Mouse (Mus musculus): Measurements from ENCODE around the gene Ggcx.
A peak's percentile ranks its signal among the peaks of the same experiment; 100 is the strongest.

Gene Ggcx

DNA sequence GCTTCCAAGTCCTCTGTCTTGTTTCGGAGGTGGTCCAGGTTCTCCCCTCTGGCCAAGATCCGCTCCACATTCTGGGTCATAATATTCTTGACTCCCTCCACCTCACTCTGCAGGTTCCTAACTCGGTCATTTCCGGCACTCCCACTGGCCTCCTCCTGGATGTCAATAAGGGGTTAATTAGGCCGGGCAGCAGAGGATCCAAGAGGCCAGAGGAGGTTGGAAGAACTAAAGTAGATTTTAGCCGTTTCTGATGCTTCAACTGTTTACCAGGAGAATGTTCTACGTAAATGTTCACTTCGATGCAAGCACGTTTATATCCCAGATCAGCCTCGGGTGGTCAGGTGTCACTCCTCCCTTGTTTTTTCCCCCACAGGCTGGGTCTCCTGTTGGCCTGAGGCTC is 25.8 kb upstream of the Ggcx start:
- DNase-seq = no peak

DNA sequence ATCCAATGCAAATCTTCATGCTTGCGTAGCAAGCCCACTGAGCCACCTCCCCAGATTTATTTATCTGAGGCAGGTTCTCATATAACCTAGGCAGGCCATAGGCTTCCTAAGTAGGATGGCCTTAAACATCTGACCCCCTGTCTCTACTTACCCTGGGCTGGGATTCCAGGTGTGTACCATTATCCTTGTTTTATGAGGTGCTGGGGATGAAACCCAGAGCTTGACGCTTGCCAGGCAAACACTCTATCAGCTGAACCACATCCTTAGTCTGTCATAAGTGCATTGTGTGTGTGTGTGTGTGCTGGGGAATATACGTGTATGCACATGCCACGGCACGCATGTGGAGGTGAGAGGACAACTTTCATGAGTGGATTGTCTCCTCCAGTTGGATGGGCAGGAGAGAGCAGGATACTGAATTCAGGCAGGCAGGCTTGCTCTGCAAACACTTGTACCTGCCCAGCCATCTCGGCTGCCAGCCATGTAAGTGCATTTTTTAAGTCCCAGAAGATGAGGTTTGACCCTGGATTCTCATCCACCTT is 25.2 kb upstream of the Ggcx start:
- DNase-seq = no peak

DNA sequence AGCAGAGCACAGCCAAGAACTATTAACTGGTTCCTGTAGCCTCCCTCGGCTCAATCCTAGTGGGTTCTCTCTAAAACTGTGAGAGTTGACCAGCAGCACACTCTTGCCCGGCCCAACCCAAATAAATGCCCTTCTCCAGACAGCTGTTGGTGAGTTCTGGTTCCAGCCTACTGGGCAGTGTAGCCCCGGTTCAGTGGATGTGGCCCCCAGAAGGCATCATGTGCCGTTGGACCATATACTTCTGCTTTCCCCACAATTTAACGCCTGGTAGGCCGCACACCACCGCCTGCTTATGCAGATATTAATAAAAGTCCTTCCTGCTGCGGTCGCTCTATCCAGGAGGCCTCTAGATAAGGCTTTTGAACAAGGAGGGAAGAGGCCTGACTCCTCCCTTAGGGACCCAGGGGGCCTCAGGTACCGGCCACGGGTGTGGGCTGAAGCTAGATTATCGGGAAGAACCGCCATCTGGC is 24.6 kb upstream of the Ggcx start:
- no peak for DNase-seq

DNA sequence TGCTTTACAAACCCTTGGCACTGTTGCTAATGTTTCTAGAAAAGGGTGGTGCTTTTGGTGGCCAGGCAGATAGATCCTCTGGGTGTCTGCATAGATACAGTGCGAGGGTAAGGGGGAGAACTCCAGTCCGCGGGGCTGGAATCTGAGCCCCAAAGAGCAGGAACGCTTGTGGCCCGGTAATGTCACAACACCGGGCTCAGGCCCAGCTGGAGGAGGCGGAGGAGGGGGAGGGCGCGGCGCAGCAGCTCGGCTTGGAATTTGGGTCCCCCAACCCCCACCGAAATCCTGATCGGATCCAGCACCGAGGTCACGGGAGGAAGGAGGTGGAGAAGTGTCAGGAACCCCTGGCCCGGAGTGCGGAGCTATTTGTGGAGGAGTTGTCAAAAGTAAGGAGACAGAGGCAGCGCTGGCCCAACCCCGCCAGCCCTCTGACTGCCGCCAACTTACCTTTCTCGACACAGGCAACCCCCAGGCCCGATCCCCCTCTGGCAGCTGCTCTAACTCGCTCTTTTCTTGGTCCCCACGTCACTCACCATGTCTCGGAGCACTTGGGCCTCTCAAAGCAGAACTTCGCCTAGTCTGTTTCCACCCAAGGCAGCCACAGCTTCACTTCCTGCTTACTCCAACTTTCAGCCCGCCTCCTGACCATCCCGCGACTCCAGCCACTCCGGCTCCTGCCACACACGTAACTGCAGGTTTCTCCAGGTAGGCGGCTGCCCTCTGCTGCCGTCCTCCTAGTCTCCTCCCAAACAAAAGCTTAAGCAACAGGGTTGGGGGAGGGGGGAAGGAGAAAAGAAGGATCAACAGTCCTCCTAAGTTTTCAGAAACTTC is 24.0 kb upstream of the Ggcx start, which contains the start of gene Vamp8:
TSS of gene Vamp8 (minus strand) at position 763 of the 831 bp plus-strand sequence.
- DNase-seq = peak; percentile 63

DNA sequence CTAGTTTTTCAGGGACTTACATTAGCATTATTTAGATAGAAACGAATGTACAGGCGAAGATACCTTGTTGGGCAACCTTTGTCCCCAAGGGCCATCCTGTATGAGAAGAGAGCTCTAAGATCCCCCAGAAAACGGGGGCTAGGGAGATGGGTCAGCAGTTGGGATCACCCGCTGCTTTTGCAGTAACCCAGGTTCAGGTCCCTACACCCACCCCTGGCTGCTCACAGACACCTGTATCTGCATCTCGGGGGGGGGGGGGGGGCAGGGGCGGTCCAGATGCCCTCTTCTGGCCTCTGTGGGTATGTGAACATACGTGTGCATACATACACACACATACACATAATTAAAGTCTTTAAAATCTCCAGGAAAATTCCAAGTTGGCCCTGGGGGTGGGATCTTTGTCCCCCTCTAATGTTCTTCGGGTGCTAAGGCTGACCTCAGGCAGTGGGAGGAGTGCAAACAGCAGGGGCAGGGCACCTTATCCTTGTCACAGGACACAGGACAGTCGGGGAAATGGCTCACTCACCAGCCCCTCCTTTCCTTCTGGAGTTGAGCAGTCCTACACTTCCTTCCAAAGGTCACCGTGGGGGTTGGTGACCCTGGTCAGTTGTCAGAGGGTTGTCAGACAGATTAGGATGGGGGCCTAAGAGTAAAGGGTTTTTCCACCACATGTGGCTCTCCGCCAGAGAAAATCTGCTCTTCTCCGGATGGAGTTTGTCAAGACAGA is 23.1 kb upstream of the Ggcx start:
- DNase-seq = no peak

DNA sequence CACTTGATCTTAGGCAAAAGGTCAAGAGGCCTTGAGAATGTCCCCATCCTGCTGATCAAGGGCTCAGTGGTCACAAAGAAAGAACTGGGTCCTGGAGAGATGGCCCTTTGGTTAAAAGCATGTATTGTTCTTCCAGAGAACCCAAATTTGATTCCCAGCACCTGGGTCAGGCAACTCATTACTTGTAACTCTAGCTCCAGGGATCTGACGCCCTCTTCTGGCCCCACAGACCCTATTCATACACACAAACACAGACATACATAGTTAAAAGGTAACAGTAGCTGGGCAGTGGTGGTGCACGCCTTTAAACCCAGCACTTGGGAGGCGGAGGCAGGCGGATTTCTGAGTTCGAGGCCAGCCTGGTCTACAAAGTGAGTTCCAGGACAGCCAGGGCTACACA is 21.8 kb upstream of the Ggcx start:
- DNase-seq = no peak

DNA sequence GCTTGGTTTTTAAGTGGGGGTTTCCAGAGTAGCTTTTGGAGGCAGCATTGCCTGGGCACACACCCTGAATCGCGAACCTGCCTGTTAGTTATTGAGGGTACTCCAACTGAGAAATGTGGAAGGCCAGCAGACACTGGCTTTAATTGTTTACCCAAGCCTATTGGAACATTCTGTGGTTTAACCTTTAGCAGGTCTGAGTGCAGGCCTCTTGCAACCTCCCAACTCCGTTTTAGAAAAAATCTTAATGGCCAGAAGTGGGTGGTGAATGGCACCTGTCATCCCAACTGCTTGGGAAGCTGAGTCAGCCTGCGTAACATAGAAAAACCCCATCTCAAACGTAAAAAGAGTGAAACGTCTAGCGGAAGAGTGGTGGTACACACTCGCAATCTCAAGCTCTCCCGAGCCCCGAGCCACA is 17.3 kb upstream of the Ggcx start:
- no peak for DNase-seq

DNA sequence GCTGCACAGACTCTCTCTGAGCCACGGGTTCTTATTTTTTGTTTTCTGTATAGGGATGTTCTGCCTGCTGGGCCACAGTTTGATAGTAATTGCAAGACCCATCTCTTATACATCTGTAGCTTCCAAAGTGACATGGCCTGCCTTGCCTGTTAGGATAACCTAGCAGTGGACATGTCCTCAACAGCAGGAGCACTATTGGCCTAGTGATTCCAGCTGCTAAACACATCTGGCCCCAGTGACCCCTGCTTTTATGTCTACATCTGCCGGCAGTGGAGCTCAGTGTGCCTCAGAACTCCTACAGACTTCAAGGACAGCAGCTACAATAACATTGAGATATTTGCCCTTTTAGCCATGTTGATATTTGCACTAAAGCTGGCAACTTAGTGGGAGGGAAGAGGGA is 14.1 kb upstream of the Ggcx start:
- no peak for DNase-seq

DNA sequence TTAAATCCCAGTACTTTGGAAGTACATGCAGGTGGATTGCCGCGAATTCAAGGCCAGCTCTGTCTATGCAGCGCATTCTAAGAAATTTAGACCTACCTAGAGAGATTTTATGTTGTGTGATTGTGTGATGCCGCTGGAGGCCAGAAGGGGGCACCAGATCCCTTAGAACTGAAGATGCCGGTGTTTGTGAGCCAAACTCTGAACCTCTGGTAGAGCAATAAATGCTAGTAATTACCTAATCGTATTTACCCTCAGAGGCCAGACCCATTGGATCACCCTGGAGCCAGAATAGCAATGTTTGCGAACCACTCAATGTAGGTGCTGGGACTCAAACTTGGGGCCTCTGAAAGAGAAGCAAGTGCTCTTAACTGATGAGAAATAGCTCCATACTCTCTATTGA is 12.2 kb upstream of the Ggcx start:
- peak; percentile 46 for DNase-seq

DNA sequence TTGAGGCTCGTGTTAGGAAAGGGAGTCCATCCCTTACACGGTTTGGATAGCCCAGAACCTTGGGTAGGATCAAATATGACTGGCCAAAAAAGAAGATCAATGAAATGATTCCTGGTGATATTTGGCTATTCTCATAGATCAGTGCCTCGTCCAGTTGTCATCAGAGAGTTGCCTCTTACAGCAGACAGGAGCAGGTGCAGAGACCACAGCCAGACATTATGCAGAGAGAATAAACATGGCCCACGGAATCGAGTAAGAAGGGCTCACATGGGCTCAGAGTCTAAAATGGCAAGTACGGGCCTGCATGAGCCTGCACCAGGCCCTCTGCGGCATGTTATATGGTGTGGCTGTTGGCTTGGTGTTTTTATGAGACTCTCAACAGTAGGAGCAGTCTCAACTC is 8.8 kb upstream of the Ggcx start:
- no peak for DNase-seq

DNA sequence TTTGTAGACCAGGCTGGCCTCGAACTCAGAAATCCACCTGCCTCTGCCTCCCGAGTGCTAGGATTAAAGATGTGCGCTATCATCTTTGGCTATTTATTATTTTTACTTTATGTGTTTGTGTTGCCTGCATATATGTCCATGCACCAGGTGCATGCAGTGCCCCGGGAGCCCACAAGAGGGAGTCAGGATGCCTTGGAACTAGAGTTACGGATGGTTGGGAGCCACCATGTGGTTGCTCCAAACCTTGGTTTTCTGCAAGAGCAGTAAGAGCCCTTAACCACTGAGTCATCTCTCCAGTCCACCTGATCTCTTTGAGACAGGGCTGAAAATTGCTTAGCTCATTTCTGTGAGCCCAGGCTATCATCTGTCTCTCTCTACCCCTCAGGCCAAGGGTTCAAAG is 7.0 kb upstream of the Ggcx start:
- peak; percentile 70 for DNase-seq

DNA sequence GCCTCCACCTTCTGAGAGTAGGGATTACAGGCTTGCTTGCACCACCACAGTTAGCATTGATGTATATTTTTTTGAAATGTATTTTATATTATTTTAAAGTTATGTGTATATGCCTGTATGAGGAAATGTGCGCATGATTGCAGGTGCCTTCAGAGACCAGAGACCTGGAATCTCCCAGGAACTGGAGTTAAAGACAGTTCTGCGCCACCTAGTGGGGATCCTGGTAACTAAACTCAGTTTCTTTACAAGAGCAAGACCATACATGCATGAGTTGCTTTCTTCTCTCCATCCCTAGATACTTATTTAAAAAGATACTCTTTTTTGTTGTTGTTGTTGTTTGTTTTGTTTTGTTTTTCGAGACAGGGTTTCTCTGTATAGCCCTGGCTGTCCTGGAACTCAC is 4.5 kb upstream of the Ggcx start:
- no peak for DNase-seq

DNA sequence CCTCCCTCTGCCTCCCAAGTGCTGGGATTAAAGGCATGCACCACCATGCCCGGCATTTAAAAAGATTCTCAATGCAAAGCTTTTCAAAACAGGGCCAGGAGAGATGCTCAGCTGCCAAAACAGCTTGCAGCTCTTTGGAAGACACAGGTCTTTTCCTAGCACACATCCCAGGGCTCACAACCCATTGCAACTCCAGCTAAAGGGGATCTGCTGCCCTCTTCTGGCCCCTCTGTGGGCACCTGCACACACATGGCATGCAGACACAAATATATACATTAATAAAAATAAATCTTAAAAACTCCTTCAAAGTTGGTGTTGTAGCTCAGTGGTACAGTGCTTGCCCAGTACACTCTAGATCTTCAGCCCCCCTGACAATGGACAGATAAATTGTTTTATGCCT is 4.1 kb upstream of the Ggcx start:
- DNase-seq = no peak

DNA sequence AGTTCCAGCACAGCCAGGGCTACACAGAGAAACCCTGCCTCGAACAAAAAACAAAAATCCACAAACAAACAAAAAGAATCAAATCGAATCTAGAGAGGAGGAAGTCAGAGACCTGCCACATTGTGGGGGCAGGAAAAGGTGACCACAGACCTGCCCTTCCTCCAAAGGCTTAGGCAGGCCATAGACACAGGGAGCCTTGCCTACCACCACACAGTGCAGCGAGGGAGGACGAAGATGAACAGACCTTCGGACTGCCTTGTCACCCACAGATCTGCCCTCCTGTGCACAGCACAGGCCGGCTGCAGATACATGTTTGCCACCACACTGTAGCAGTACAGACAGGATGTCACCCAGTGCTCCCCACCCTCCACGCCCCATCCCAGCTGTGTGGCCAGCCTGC is 3.6 kb upstream of the Ggcx start:
- no peak for DNase-seq

DNA sequence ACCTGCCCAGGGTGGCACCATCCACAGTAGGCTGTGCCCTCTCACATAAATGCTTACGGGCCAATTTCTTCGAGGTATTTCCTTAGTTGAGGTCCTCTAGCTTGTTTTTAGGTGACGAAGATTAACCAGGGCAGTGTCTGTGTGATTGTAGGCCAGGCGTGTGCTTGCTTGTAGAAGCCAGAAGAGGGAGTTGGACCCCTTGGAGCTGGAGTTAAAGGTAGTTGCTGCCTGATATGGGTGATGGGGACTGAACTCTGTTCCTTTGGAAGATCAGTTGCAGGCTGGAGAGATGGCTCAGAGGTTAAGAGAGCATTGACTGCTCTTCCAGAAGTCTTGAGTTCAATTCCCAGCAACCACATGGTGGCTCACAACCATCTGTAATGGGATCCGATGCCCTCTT is 1.1 kb downstream of the Ggcx start:
- DNase-seq = no peak

DNA sequence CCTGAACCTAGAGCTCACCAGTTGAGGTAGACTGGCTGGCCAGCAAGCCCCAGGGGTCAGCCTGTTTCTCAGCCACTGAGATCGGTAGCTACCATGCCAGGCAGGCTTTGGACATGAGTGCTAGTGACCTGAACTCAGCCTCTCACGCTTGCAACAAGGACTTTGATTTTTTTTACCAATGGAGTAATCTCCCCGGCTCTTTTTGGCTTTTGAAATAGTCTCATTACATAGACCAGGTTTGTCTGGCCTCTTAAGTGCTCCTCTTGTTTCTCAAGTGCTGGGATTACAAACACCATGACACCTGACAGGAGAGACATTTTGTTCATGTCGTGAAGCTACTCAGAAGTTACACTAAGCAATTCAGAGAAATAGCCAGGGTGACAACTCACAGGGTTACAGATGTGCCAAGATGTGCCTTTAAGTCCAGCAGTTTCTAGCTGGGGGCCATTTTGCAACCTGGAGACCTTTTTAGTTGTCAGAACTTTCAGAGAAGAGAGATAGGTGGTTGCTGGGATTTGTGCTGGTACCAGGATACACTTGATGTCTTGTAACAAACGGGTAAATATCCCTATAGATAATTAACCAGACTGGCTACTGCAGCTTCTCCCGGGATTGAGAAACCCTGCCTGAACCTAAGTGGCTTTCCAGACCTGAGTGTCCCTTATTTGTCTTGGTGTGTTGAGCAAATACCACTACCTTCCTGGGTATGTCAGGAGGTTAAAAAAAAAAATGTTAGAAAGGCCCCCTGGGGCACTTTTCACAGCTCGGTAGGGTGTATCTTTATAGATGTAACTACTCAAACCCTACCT is 2.1 kb downstream of the Ggcx start:
- no peak for DNase-seq

DNA sequence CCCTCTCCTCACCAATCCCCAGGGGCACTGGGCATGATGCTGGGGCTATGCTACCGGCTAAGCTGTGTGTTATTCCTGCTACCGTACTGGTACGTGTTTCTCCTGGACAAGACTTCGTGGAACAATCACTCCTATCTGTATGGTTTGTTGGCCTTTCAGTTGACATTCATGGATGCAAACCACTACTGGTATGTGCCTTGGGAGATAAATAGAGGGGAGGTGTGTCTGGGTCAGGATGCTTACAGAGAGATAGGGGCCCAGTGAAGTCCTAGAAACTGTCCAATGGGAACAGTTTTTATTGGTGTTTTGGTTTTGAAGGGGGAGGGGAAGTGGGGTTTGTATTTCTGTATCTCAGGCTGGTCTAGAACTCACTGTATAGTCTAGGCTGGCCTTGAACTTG is 4.2 kb downstream of the Ggcx start:
- DNase-seq = no peak

DNA sequence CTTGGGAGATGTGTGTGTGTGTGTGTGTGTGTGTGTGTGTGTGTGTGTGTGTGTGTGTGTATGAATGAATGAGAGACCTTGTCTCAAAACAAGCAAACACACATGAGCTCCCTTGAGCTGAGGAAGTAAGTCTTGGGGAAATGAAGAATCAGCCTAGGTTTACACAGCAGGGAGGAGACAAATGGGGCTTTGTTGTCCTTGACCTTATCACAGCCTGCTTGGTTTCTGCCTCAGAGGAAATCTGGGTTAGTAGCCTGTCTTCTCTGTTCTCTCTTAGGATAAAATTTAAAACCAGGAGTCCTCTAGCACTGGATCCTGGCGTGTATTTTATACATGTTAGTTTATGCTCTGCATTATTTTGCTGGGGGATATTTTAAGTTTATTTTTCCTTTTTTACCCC is 5.7 kb downstream of the Ggcx start:
- no peak for DNase-seq

DNA sequence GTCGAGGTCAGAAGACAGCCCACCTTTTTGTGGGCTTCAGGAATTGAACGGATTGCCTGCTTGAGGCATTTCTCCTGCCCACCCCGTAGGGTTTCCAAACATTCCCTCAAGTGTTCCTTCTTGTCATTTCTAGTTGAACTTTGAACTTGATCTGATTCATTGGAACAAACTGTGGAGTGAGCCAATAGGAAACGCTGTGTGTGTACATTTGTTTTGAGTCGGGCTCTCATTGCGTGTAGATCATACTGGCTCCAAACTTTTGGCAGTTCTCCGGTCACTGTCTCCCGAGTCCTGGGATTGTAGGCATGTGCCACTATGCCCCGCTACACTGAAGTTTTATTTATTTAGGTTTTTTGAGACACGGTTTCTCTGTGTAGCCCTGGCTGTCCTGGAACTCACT is 6.8 kb downstream of the Ggcx start:
- DNase-seq = no peak

DNA sequence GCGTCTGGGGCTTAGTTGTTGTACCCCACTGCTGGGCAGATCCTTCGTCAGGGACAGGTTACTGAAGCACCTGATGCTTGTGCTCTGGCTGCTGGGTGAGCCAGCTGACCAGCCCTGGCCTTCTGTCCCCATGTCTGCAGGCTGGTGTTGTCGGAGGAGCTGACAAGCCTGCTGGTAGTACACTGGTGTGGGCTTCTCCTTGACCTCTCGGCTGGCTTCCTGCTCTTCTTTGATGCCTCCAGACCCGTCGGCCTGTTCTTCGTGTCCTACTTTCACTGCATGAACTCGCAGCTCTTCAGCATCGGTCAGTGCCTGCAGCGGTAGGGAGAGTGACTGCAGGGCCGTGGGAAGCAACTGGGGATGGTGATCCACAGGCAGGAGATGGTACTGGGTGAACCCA is 11.5 kb downstream of the Ggcx start:
- no peak for DNase-seq

DNA sequence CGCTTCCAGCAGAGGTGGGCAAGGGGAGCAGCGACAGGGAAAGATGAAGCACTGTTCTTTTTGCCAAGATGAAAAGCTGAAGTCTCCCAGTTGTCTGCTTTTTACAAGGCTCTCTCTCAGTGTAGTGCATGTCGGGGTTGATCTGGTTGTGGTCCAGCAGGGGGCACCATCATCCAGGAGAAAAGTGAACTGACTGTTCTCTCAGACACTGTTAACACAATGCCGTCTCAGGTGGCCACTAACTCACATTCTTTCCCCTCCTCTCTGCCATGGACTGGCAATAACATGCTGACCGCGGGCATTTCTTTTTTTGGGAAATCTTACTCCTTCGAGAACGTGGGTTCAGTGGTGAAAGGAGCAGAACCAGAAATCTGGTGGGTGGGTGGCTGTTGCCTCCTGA is 13.9 kb downstream of the Ggcx start:
- no peak for DNase-seq

DNA sequence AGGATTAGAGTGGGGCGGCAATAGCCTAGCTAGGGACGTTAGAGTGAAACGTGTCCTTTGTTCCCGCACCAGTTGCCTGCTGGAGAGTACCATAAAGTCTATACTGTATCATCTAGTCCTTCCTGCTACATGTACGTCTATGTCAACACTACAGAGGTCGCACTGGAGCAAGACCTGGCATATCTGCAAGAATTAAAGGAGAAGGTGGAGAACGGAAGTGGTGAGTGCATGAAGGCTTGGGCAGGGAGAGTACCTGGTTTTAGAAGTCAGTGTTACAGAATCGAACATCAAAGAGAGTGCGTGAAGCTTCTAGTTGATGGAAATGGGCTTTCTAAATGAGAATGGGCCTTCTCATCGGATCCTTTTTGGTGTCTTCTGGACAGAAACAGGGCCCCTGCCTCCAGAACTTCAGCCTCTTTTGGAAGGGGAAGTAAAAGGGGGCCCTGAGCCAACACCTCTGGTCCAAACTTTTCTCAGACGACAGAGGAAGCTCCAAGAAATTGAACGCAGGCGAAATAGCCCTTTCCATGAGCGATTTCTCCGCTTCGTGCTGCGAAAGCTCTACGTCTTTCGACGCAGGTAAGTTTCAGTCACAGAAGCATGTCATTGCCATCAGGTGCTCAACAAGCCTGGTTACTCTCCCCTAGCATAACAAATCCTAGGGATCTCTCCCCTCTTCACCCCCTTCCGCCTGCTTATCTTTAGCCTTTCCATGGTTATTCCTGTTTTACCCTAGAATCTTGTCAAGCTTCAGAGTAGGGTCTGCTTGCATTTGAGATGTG is 15.1 kb downstream of the Ggcx start:
- no peak for DNase-seq
